Mouse (Mus musculus) MEL (cell line): Measurements from ENCODE around the gene Pemt.

Experiments
- CTCF ChIP-seq, 3 experiments: IDR thresholded peaks in 2 of 3; conservative IDR thresholded peaks in 1 of 3; 2 replicates each; pipeline ENCODE4 v1.5.1; 2011 to 2012; ENCODE audit warnings: low read length in 3 of 3, low read depth in 2 of 3, mild to moderate bottlenecking in 2 of 3, improper control_type of control experiment in 1 of 3, inconsistent platforms in 1 of 3, mixed read lengths in 1 of 3, moderate library complexity in 1 of 3; ENCODE audit not compliant: control insufficient read depth in 1 of 3, insufficient read depth in 1 of 3, poor library complexity in 1 of 3, severe bottlenecking in 1 of 3
- POLR2A ChIP-seq, 2 experiments: IDR thresholded peaks; 2 replicates each; pipeline ENCODE4 v1.6.1; 2011 to 2012; ENCODE audit warnings: low read length in 2 of 2, mild to moderate bottlenecking in 2 of 2, control low read depth in 1 of 2, improper control_type of control experiment in 1 of 2, low read depth in 1 of 2, moderate library complexity in 1 of 2; ENCODE audit not compliant: control insufficient read depth in 1 of 2, insufficient read depth in 1 of 2, poor library complexity in 1 of 2
- POLR2AphosphoS2 ChIP-seq: IDR thresholded peaks from 2 replicates; pipeline ENCODE4 v1.6.1; 2011; ENCODE audit warnings: low read length, improper control_type of control experiment
- POLR2AphosphoS5 ChIP-seq: IDR thresholded peaks from 2 replicates; pipeline ENCODE4 v1.6.1; 2012; ENCODE audit warnings: low read depth, borderline replicate concordance, mild to moderate bottlenecking, inconsistent platforms, low read length, moderate library complexity, mixed read lengths
- SMC3 ChIP-seq: IDR thresholded peaks from 2 replicates; pipeline ENCODE4 v1.6.1; 2011; ENCODE audit warnings: low read depth, low read length, improper control_type of control experiment
- USF2 ChIP-seq, 2 experiments: IDR thresholded peaks; 2 replicates each; pipeline ENCODE4 v1.6.1; 2011 to 2012; ENCODE audit warnings: improper control_type of control experiment in 2 of 2, low read length in 2 of 2, borderline replicate concordance in 1 of 2, inconsistent platforms in 1 of 2, low read depth in 1 of 2, mild to moderate bottlenecking in 1 of 2; ENCODE audit not compliant: insufficient read depth in 1 of 2

DNA sequence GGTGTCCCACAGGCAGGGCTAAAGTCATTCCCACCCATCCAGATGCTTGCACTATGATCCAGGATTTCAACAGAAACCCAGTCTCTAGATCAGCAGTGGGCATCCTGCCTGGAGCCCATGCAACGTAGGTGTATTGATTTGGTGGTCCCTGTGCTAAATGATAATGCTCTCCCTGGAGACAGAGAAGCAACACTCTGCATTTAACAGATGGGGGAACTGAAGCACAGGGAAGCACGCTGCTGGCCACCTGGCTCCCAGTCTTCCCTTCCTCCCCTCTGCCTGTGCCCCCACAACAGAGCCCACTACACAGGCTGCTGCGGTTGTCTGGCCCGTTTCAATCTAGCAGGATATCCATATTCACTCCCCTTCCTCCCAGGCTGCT, 80.2 kb downstream of the Pemt start:
- no peak for TF ChIP-seq CTCF (IDR thresholded peaks at IDR 0.05 in 2 of 3, conservative IDR thresholded peaks at IDR 0.05 in 1 of 3; ENCODE audit: control insufficient read depth in 1 of 3, insufficient read depth in 1 of 3, low read depth in 2 of 3, low read length in 3 of 3, poor library complexity in 1 of 3, severe bottlenecking in 1 of 3)
- no peak for TF ChIP-seq POLR2AphosphoS2
- TF ChIP-seq SMC3: no peak
- no peak for TF ChIP-seq POLR2A (IDR thresholded peaks at IDR 0.05; ENCODE audit: control insufficient read depth in 1 of 2, insufficient read depth in 1 of 2, low read depth in 1 of 2, low read length in 2 of 2, poor library complexity in 1 of 2)
- TF ChIP-seq USF2 (IDR thresholded peaks at IDR 0.05; ENCODE audit: borderline replicate concordance in 1 of 2, insufficient read depth in 1 of 2, low read depth in 1 of 2, low read length in 2 of 2): no peak
- TF ChIP-seq POLR2AphosphoS5: no peak
